Mouse (Mus musculus): Measurements from ENCODE around the gene Olfr195.
"Not testable (repeated sequence)": the region's sequence is repeated elsewhere in the genome, so short reads cannot be mapped to it uniquely, and the experiment has no call there.

Olfr195 gene

GRCm38 (mm10) chr16:59146746-59147145, at the start of gene Olfr195:
TSS of gene Olfr195 (plus strand) at chr16:59147046.
- no peak for DNase-seq

DNA sequence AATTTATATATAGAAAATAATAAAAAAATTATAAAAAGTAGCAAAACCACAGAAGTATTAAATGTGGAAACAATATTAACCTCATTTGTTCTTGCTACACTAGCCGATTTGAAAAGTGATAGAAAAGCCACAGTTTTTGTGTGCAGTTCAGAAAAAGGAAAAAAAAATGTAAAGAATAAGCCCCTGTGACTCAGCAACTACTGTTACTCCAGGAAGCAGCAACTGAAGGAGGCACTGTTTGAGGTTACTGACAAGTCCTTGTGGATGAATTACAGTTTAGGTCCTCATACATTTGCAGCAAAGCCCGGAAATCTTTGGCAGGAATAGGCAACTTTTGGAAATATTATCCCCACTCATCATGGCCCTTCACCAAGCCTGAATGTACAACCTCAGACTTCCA, 41.5 kb upstream of the Olfr195 start:
- DNase-seq = no peak

DNA sequence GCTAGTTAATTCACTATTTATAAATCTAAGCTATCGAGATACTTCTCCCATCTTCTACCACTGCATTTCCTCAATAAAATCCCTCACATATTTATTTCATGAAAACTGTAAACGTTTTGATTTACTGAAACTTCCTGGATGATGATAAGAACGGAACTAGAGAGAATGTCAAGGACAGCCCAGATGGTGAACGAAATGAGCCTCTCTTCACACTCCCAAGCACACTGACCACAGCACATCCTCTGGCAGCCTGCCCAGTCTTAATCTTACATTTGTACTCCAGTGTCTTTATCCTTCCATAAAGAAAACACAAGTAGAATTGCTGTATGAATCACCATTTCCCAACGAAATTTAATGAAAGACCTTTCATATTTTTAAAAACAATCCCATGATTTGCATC, 38.3 kb upstream of the Olfr195 start:
- DNase-seq = not testable (repeated sequence)

GRCm38 (mm10) chr16:59111781-59112180, 35.1 kb upstream of the Olfr195 start, which contains the start of gene Olfr193:
TSS of gene Olfr193 (minus strand) at chr16:59111881.
- DNase-seq = no peak

- no peak for DNase-seq
Measured at GRCm38 (mm10) chr16:59120969-59121368, 25.9 kb upstream of the Olfr195 start, which contains the start of gene Olfr194. TSS of gene Olfr194 (minus strand) at chr16:59121069.

- DNase-seq = no peak
Measured at GRCm38 (mm10) chr16:59130740-59131139, 16.1 kb upstream of the Olfr195 start.

DNA sequence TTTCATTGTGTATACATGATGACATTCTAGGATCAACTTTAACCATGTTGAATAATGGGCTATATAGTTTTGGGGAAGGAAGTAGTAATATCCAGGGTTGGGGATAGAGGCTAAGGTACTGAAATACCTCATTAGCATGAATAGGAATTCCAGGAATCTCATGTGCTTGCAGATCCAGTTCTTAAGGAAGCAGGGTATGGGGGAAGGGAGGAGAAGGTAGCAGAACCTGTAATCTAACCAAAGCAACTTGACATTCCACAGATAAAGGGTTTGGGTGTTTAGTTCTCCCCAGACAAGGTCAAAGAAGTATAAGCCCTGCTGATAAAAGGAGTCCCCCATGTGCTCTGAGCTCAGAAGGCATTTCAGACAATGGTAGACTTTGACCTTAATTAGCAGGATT, 5.7 kb upstream of the Olfr195 start:
- no peak for DNase-seq

DNA sequence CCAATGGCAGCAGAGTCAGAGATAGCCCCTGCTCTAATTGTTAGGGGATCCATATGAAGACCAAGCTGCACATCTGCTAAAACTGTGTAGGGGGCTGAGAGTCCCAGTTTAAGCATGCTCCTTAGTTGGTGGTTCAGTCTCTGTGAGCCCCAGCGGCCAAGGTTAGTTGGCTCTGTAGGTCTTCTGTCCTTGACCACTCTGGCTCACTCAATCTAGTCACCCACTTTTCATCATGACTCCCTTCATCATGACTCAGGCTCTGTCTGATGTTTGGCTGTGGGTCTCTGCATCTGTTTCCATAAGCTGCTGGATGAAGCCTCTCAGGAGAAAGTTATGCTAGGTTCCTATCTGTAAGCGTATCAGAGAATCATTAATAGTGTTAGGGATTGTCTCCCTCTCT, 5.2 kb downstream of the Olfr195 start:
- no peak for DNase-seq

DNA sequence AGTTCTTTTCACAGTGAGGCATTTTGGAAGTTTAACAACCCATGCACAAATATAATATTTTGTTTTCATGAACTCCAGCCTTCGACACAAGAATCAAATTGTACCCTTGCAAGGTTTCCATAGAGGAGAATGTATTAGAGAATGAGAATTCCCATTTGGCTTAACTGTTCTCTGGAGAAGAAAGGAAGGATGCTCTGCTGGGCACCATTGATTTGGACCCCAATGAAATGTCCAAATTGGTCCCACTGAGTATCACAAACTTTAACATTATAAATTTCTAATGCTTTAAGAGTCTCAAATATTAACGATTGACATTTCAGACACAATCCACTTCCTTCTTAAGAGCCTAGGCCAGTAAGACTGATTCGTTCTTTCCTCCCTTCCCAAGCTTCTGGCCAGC, 23.5 kb downstream of the Olfr195 start, which contains the start of gene Olfr196:
TSS of gene Olfr196 (minus strand) at position 101 of the 400 bp plus-strand sequence.
- DNase-seq = no peak
